Mouse (Mus musculus) testis, postnatal 14 days (tissue): ENCODE data around the gene Ssna1.

Experiments
- DNase-seq: peaks from one replicate; pipeline ENCODE4 v3.0.0; 2021; ENCODE audit warnings: low spot score

The Ssna1 gene

DNA sequence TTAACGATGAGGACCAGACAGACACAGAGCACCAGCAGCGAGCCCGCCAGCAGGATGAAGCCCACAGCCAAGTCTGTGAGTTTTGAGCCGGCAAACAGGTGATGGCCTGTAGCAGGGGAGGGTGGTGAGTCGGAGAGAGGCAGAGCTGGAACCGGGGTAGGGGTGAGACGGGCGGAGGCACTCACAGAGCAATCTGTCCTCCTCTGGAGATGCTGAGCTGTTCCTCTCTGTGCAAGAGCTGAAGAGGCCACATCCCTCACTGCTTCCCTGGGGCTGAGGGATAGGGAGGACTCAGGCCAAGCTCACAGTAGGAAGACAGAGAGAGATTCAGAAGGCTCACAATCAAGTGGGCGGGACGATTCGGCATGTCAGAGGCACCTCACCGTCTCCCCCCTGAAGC is 41.2 kb downstream of the Ssna1 start:
- no peak for DNase-seq

DNA sequence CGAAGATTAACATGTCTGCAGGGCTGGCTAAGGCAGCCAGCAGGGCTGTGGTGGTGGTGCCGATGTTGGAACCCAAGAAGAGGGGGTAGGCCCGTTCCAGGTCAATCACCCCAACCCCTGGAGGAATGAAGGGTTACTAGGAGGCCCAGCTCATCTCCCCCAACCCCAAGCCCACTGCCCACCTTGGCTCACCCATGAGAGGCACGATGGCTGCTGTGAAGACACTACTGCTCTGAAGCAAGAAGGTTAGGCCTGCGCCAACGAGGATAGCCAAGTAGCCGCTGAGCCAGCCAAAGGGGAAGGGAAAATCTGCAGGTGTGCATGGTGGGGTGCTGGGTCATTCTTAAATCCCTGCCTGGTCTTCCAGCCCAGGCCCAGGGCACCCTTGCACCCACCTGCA is 41.7 kb downstream of the Ssna1 start:
- no peak for DNase-seq

GRCm38 (mm10) chr2:25229582-25229981 is 42.7 kb downstream of the Ssna1 start:
- no peak for DNase-seq

DNA sequence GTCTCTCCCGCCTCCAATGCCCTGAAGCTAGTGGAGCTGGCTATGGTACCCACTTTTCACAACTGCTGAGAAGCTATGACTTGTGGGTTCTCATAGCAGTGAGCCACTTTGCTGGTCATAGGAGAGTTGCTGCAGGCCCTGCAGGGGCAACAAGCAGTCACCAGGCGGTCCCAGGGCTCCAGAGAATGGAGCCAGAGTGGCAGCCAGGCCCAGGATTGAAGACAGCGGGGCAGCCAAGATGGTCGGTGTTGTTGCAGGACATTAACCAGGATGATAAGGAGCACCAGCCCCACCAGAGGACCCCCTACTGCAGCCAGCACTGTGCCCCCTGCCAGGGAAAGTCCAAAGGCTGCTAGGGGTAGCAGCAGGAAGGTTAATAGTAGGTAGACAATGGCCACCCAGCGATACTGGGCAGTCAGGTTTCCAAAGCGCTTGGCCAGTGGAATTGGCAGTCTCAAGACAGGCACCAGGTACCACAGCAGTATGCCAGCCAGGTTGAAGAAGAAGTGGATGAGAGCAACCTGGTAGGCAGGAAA is 43.2 kb downstream of the Ssna1 start:
- no peak for DNase-seq

DNA sequence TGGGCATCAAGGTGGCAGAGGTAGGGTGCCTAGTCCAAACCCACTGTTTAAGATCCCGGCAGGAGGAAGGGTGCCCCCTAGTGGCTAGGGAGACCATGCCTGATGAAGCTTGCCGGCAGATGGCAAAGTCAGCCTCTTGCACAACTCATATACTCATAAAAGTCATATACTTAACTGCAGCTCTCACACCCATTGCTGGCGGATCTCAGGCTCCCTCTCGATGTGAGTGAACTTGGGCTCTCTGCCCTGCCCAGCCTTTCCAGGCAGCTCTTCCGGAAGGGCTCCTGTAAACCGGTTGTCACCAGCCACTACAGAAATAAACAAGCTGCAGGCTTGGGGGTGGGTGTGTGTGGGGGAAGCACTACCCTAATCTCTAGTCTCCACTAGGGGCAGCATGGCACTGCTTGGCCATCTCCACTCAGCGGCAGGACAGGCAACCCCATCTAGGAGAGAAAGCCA is 43.8 kb downstream of the Ssna1 start:
- DNase-seq: peak; percentile 76

DNA sequence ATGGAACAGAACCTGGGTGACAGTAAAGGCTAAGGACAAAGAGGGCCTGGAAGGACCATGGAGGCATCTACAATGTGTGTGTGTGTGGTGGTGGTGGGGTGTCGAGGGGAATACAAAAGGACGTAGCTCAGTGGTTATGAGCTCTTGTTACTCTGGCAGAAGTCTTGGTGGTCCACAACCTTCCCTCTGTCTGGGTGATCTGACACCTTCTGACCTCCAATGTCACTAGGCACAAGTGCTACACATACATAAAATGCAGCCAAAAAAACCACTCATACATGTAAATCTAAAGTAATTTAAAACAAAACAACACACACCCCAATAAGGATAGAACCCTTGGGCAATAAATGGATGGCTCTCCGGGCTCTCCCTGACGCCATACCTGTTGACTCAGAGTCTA is 44.8 kb downstream of the Ssna1 start:
- no peak for DNase-seq

- no peak for DNase-seq
Observed at GRCm38 (mm10) chr2:25226864-25227263, 45.4 kb downstream of the Ssna1 start.

DNA sequence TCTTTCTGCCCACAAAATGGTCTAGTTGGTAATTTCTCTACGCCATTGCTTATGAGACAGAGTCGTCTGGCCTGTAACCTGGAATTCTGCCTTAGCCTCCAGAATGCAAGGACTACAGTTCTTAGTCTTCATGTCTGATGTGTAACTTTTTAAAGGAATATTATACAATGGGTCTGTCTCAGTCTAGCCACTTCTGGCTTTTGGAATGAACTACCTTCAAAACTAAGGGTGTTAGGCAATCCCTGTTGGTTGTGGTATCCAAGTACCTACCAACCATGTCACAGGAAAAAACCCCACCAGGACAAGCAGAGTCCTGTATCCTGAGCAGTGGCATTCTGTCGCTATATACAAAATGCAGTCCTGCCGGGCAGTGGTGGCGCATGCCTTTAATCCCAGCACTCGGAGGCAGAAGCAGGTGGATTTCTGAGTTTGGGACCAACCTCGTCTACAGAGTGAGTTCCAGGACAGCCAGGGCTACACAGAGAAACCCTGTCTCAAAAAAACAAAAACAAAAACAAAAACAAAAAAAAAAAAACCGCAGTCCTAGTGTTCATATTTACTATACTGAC is 46.3 kb downstream of the Ssna1 start:
- DNase-seq: no peak

- peak; percentile 100 for DNase-seq
Observed at GRCm38 (mm10) chr2:25224766-25225752, 47.2 kb downstream of the Ssna1 start.

DNA sequence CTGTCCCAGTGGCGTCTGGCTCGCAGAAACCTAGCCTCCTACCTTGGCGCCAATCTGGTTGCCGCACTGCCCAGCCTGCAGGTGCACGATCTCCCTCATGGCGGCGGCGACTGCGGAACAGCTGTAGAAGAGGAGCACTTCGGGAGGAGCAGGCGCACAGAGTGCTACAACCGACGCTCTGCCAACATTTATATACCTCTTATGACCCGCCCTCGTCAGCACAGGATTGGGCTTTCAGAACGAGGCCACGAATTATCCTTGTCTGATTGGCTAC is 47.8 kb downstream of the Ssna1 start, which contains the start of gene Tubb4b:
Tubb4b (minus strand) TSS at position 211 of the 274 bp plus-strand sequence.
- DNase-seq: no peak

GRCm38 (mm10) chr2:25223681-25224491 is 48.4 kb downstream of the Ssna1 start:
- DNase-seq: peak; percentile 81

DNA sequence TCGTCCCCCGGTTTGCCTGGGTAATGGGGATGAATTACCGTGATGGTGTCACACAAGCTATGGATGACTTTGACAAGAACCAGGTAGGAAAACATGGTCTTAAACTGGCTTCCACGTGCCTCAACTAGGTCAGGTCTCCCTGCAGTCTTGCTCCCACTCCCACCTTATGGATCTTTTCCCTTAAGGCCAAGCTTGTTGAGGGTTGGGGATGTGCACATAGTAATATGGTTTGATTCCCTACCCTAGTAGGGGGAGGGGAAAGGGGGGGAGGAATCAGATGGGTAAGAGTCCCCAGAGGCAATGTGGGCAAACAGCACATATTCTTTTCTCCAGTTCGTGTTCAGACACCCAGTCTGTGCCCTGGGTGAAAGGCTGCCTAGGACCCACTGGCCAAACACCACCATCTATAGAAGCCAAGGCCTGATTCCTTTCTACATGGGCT is 50.9 kb downstream of the Ssna1 start:
- DNase-seq: no peak
